Mouse (Mus musculus) spleen, adult 18-20 months (tissue): ENCODE data around the gene Pgm2l1.

Experiments used
- DNase-seq, 2 experiments: peaks; one replicate each; pipeline ENCODE4 v3.0.0; 2022; ENCODE audit warnings: mixed read lengths in 2 of 2

Gene Pgm2l1

GRCm38 (mm10) chr7:100227158-100227875 lies at the start of gene Pgm2l1:
Gene Pgm2l1 (plus strand): TSS chr7:100227394.
- DNase-seq: peak; percentile 94 to 97

GRCm38 (mm10) chr7:100178016-100178890 lies 48.9 kb upstream of the Pgm2l1 start:
- DNase-seq: peak in 1 of 2 experiments; percentile 7

GRCm38 (mm10) chr7:100178891-100179233 lies 48.3 kb upstream of the Pgm2l1 start:
- DNase-seq: no peak

- DNase-seq: no peak
Measured at GRCm38 (mm10) chr7:100179394-100179793, 47.8 kb upstream of the Pgm2l1 start.

- no peak for DNase-seq
Measured at GRCm38 (mm10) chr7:100179836-100180407, 47.3 kb upstream of the Pgm2l1 start.

GRCm38 (mm10) chr7:100181176-100181575 lies 46.0 kb upstream of the Pgm2l1 start:
- DNase-seq: no peak

- no peak for DNase-seq
Measured at GRCm38 (mm10) chr7:100181614-100182013, 45.6 kb upstream of the Pgm2l1 start.

- no peak for DNase-seq
Measured at GRCm38 (mm10) chr7:100182388-100182787, 44.8 kb upstream of the Pgm2l1 start.

GRCm38 (mm10) chr7:100187601-100188000 lies 39.6 kb upstream of the Pgm2l1 start:
- DNase-seq: peak in 1 of 2 experiments; percentile 34

GRCm38 (mm10) chr7:100190167-100190566 lies 37.0 kb upstream of the Pgm2l1 start:
- DNase-seq: no peak

- DNase-seq: peak in 1 of 2 experiments; percentile 63
Measured at GRCm38 (mm10) chr7:100190778-100191177, 36.4 kb upstream of the Pgm2l1 start.

- DNase-seq: no peak
Measured at GRCm38 (mm10) chr7:100201191-100201590, 26.0 kb upstream of the Pgm2l1 start.

- DNase-seq: no peak
Measured at GRCm38 (mm10) chr7:100203616-100204015, 23.6 kb upstream of the Pgm2l1 start.

- DNase-seq: no peak
Measured at GRCm38 (mm10) chr7:100204871-100205270, 22.3 kb upstream of the Pgm2l1 start.

- DNase-seq: no peak
Measured at GRCm38 (mm10) chr7:100206144-100206543, 21.1 kb upstream of the Pgm2l1 start.

GRCm38 (mm10) chr7:100207886-100208285 lies 19.3 kb upstream of the Pgm2l1 start:
- no peak for DNase-seq

GRCm38 (mm10) chr7:100214310-100214709 lies 12.9 kb upstream of the Pgm2l1 start:
- no peak for DNase-seq

- no peak for DNase-seq
Measured at GRCm38 (mm10) chr7:100215116-100215732, 12.0 kb upstream of the Pgm2l1 start.

GRCm38 (mm10) chr7:100215976-100216375 lies 11.2 kb upstream of the Pgm2l1 start:
- no peak for DNase-seq

- DNase-seq: no peak
Measured at GRCm38 (mm10) chr7:100216601-100217565, 10.3 kb upstream of the Pgm2l1 start.

GRCm38 (mm10) chr7:100227896-100228525 lies 817 bp downstream of the Pgm2l1 start:
- DNase-seq: peak in 1 of 2 experiments; percentile 48
